Mouse (Mus musculus): ENCODE measurements around the gene Rassf3. TPM values are rescaled to one million over a fixed set of nuclear protein-coding genes. Genes with fewer than 3 reads are reported as not detected.
A peak's percentile ranks its signal among the peaks of the same experiment; 100 is the strongest.

The Rassf3 gene
- 19.2 and 20.0 TPM in 2 replicates for polyA plus RNA-seq (2015; fragmentation: Nextera tagmentation; extraction: Ambion mirVana)

DNA sequence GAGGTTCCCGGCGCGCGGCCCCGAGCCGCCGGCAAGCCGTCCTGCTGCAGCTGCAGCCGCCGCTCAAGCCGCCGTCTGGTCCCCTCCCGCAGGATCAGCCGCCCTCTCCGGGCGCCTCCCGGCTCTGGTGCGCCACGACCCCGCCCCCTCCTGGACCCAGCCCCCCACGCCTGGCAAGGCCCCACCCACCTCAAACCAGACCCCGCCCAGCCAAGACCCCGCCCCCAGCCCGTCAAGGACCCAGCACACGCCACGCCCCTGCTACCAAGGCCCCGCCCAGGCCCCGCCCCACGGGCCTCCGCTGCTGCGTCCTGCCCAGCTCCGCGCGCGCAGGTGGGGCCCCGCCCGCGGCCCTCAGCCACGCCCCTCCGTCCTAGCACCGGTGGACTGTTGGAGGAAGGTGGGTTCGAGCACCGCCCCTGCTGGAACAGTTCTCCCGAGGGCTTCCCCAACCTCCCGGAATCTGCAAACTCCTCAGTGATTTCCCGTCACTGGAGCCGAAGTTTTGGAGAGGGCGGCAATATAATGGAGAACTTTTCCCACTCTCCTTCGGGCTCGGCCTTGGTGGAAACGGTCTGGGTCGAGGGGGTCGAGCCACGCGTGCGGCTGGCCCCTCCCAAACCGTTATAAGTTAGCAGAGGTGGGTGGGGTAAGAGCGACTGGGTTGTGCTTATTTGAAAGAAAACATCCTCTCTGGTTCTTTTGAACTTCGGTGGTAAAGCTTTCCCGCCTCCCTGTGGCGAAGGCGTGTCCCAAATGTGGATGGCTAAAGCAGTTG, at the start of gene Rassf3:
Gene Rassf3 (minus strand): TSS at position 158 of the 778 bp plus-strand sequence.
- TF ChIP-seq CTCF (IDR thresholded peaks at IDR 0.05; ENCODE audit: low read depth) (peak; percentile 63), EP300 (optimal IDR thresholded peaks at IDR 0.05) (no peak)
- H3K4me3 ChIP-seq (ENCODE audit: low read depth, low read length), result peak within 1 kb of the TSS; percentile 88
- WGBS, result 3% methylated on average over 39 of the region's 62 CpGs
- DNase-seq (ENCODE audit: low spot score) (peak; percentile 100), ATAC-seq (ENCODE audit: low FRiP score, low TSS enrichment) (peak; percentile 92)
- no peaks in the 10 kb centered on the region for H3K36me3 ChIP-seq (ENCODE audit: control insufficient read depth, insufficient read depth, low read length)
- H3K4me2 ChIP-seq (replicated peaks; ENCODE audit: low read depth), result peak within 1 kb of the TSS; percentile 80
- peak within 1 kb of the TSS; percentile 93 for H3K27ac ChIP-seq (replicated peaks)
- no peaks in the 10 kb centered on the region for H3K27me3 ChIP-seq (ENCODE audit: control insufficient read depth, insufficient read depth, low read length)
- peaks cover 6% of the 10 kb centered on the region; the same call in 1 of the 2 replicates for H3K4me1 ChIP-seq (replicated peaks; ENCODE audit: control insufficient read depth, insufficient read depth)
- H3K9ac ChIP-seq (ENCODE audit: low read length), result peak within 1 kb of the TSS; percentile 90
- no peaks in the 10 kb centered on the region for H3K9me3 ChIP-seq (ENCODE audit: control insufficient read depth, low read length)

DNA sequence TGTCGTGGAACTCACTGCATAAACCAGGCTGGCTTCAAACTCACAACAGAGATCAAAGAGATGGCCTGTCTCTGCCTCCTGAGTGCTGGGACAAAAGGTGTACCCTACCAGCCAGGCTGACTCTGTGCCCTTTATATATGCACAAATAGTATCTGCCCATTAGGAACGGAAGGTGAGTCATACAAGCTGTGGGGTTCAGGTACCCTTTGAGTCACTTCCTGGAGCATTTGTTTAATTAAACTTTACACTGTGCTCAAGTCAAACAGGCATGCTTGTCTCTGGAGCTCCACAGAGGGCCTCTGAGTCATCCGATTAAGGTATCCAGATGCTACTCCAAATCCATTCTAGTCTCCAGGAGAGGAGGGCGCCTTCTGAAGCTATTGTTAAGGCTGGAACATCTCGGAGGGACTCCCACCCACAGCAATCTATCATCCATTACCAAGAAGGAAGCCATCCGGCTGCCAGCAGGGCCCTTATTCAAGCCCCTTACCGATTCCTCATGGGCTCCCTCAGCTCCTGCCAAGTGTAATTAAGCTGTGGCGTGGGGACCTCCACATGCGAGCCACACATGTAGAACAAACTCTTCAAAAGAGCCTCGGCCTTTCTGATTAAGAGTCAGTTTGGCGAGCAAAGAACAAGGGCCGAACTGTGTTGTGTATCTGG, 44.9 kb upstream of the Rassf3 start:
- no peaks in the 10 kb centered on the region for H3K27me3 ChIP-seq (ENCODE audit: control insufficient read depth, insufficient read depth, low read length)
- peak; percentile 95 for ATAC-seq (ENCODE audit: low FRiP score, low TSS enrichment)
- no peak overlapping the region for H3K4me2 ChIP-seq (replicated peaks; ENCODE audit: low read depth)
- H3K9me3 ChIP-seq (ENCODE audit: control insufficient read depth, low read length), result no peaks in the 10 kb centered on the region
- H3K4me1 ChIP-seq (replicated peaks; ENCODE audit: control insufficient read depth, insufficient read depth), result 0 out of 2 replicates have a peak, but pooled peaks cover 3% of the 10 kb centered on the region
- peak; percentile 52 for DNase-seq (ENCODE audit: low spot score)
- no peaks in the 10 kb centered on the region for H3K36me3 ChIP-seq (ENCODE audit: control insufficient read depth, insufficient read depth, low read length)
- WGBS, result 14% methylated on average over 12 of the region's 12 CpGs
- no peak overlapping the region for H3K9ac ChIP-seq (ENCODE audit: low read length)
- H3K4me3 ChIP-seq (ENCODE audit: low read depth, low read length), result no peak overlapping the region
- TF ChIP-seq CTCF (IDR thresholded peaks at IDR 0.05; ENCODE audit: low read depth) (no peak), EP300 (optimal IDR thresholded peaks at IDR 0.05) (no peak)
- H3K27ac ChIP-seq (replicated peaks), result peak overlapping the region; percentile 67; the same call in 1 of the 2 replicates

DNA sequence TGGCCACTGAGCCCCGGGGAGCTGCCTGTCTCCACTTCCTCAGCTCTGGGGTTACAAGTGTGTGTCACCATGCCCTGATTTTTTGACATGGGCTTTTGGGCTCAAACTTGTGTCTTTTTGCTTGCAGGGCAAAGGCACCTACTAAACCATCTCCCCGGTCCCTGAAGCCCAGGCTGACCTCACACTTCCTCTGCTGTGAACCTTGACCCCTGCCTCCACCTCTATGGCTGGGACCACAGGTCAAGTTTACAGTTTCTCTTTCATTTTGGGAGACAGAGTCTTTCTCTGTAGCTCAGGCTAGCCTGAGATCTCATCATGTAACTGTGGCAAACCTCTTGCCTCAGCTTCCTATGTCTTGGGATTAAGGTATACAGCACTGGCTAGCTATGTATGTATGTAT, 43.6 kb upstream of the Rassf3 start:
- 66% methylated on average over 2 of the region's 2 CpGs for WGBS

GRCm38 (mm10) chr10:121516008-121516600, 40.0 kb upstream of the Rassf3 start:
- 23% methylated on average over 18 of the region's 18 CpGs for WGBS
- Histone ChIP-seq H3K36me3 (ENCODE audit: control insufficient read depth, insufficient read depth, low read length) (no peaks in the 10 kb centered on the region), H3K4me2 (replicated peaks; ENCODE audit: low read depth) (peak overlapping the region; percentile 25; the same call in 1 of the 2 replicates), H3K9ac (ENCODE audit: low read length) (no peak overlapping the region), H3K9me3 (ENCODE audit: control insufficient read depth, low read length) (no peaks in the 10 kb centered on the region), H3K27me3 (ENCODE audit: control insufficient read depth, insufficient read depth, low read length) (no peaks in the 10 kb centered on the region), H3K4me3 (ENCODE audit: low read depth, low read length) (no peak overlapping the region), H3K4me1 (replicated peaks; ENCODE audit: control insufficient read depth, insufficient read depth) (0 out of 2 replicates have a peak, but pooled peaks cover 1% of the 10 kb centered on the region), H3K27ac (replicated peaks) (peak overlapping the region; percentile 40; the same call in 1 of the 2 replicates)
- DNase-seq (ENCODE audit: low spot score) (peak; percentile 87), ATAC-seq (ENCODE audit: low FRiP score, low TSS enrichment) (peak; percentile 45)
- TF ChIP-seq EP300 (optimal IDR thresholded peaks at IDR 0.05), result no peak
- peak; percentile 94 for TF ChIP-seq CTCF (IDR thresholded peaks at IDR 0.05; ENCODE audit: low read depth)

More for the DNA sequence above, 43.6 kb upstream of the Rassf3 start:
- H3K36me3 ChIP-seq (ENCODE audit: control insufficient read depth, insufficient read depth, low read length), result no peaks in the 10 kb centered on the region
- no peak for TF ChIP-seq EP300 (optimal IDR thresholded peaks at IDR 0.05)
- TF ChIP-seq CTCF (IDR thresholded peaks at IDR 0.05; ENCODE audit: low read depth), result no peak
- H3K27me3 ChIP-seq (ENCODE audit: control insufficient read depth, insufficient read depth, low read length), result no peaks in the 10 kb centered on the region
- H3K4me1 ChIP-seq (replicated peaks; ENCODE audit: control insufficient read depth, insufficient read depth), result 0 out of 2 replicates have a peak, but pooled peaks cover 3% of the 10 kb centered on the region
- no peak for DNase-seq (ENCODE audit: low spot score)
- no peak overlapping the region for H3K4me2 ChIP-seq (replicated peaks; ENCODE audit: low read depth)
- no peak for ATAC-seq (ENCODE audit: low FRiP score, low TSS enrichment)
- H3K9me3 ChIP-seq (ENCODE audit: control insufficient read depth, low read length), result no peaks in the 10 kb centered on the region
- H3K4me3 ChIP-seq (ENCODE audit: low read depth, low read length), result no peak overlapping the region
- H3K9ac ChIP-seq (ENCODE audit: low read length), result no peak overlapping the region
- H3K27ac ChIP-seq (replicated peaks), result no peak overlapping the region

- Histone ChIP-seq H3K4me2 (replicated peaks; ENCODE audit: low read depth) (0 out of 2 replicates have a peak overlapping the region, but pooled peaks have one; percentile 2), H3K9ac (ENCODE audit: low read length) (no peak overlapping the region), H3K27ac (replicated peaks) (peak overlapping the region; percentile 56), H3K4me3 (ENCODE audit: low read depth, low read length) (no peak overlapping the region), H3K4me1 (replicated peaks; ENCODE audit: control insufficient read depth, insufficient read depth) (peaks cover 3% of the 10 kb centered on the region; the same call in 1 of the 2 replicates), H3K36me3 (ENCODE audit: control insufficient read depth, insufficient read depth, low read length) (no peaks in the 10 kb centered on the region), H3K27me3 (ENCODE audit: control insufficient read depth, insufficient read depth, low read length) (no peaks in the 10 kb centered on the region), H3K9me3 (ENCODE audit: control insufficient read depth, low read length) (no peaks in the 10 kb centered on the region)
- WGBS, result 21% methylated on average over 24 of the region's 24 CpGs
- TF ChIP-seq EP300 (optimal IDR thresholded peaks at IDR 0.05) (no peak), CTCF (IDR thresholded peaks at IDR 0.05; ENCODE audit: low read depth) (no peak)
- ATAC-seq (ENCODE audit: low FRiP score, low TSS enrichment) (peak; percentile 88), DNase-seq (ENCODE audit: low spot score) (peak; percentile 88)
These were observed 33.9 kb upstream of the Rassf3 start for GRCm38 (mm10) chr10:121509751-121510643.

Data from stomach, postnatal 0 days (tissue).